Mouse (Mus musculus): Measurements from ENCODE around the gene Zfp143.

The Zfp143 gene

GRCm38 (mm10) chr7:110133988-110134387, 73.0 kb downstream of the Zfp143 start:
- no peak for DNase-seq (ENCODE audit: low spot score)

- no peak for DNase-seq (ENCODE audit: low spot score)
Observed at GRCm38 (mm10) chr7:110138538-110138937, 77.5 kb downstream of the Zfp143 start.

DNA sequence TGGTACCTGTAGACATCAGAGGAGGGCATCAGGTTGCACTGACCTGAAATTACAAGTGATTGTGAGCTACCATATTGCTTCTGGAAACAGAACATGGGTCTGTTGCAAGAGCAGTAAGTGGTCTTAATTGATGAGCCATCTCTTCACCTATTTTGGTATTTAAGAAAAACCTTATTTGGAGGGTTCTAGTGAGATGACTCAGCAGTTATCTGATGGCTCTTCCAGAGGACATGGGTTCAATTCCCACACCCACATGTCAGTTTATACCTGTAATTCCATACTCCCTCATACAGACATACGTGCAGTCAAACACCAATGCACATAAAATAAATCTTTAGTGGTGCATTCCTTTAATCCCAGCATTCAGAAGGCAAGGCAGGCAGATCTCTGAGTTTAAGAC, 82.8 kb downstream of the Zfp143 start:
- no peak for DNase-seq (ENCODE audit: low spot score)

Data from urinary bladder, postnatal 14 days (tissue).